Mouse (Mus musculus) gastrocnemius, postnatal 4 days (tissue): ENCODE measurements around the gene Cpsf2. TPM values are rescaled to one million over a fixed set of nuclear protein-coding genes. Genes with fewer than 3 reads are reported as not detected.

Source experiments
- DNase-seq, 2 experiments: peaks; one replicate each; pipeline ENCODE4 v3.0.0; 2021 to 2022; ENCODE audit warnings: low spot score in 2 of 2, mixed read lengths in 2 of 2
- total RNA-seq, 2 experiments: library from RNA; stranded (reverse); gene quantifications; 2 replicates each; pipeline ENCODE4 v1.2.3; 2021

Cpsf2 gene
- total RNA-seq, 2 experiments from 2014 or later, result 16.2 to 19.1 TPM

GRCm38 (mm10) chr12:102055758-102056157, 80.0 kb downstream of the Cpsf2 start:
- DNase-seq, result no peak

Other genes starting within 250 kb of the Cpsf2 start
- 100 to 1,000 TPM in 1 of 2 experiments, 10 to 100 TPM in 1; 94.9 to 100 TPM for gene Fbln5, start 156.9 kb upstream of the Cpsf2 start, total RNA-seq
- gene Trip11, start 62.7 kb upstream of the Cpsf2 start, total RNA-seq, result 10 to 100 TPM; 29.4 to 31.4 TPM
- 1 to 10 TPM; 7.0 to 7.6 TPM for gene Atxn3, start 17.7 kb upstream of the Cpsf2 start, total RNA-seq
- under 1 TPM; 0.65 to 0.88 TPM for gene Slc24a4, start 152.7 kb downstream of the Cpsf2 start, total RNA-seq